Mouse (Mus musculus) fibroblast of lung, adult 2 months (primary cell): ENCODE results near the gene Rbpms2.
"Not testable (repeated sequence)": the region's sequence is repeated elsewhere in the genome, so short reads cannot be mapped to it uniquely, and the experiment has no call there.

Experiments
- DNase-seq: peaks from one replicate; pipeline ENCODE4 v3.0.0-alpha.2; 2011; ENCODE audit warnings: low read depth

Rbpms2 gene

GRCm38 (mm10) chr9:65657218-65657617, 27.8 kb downstream of the Rbpms2 start:
- DNase-seq: no peak

DNA sequence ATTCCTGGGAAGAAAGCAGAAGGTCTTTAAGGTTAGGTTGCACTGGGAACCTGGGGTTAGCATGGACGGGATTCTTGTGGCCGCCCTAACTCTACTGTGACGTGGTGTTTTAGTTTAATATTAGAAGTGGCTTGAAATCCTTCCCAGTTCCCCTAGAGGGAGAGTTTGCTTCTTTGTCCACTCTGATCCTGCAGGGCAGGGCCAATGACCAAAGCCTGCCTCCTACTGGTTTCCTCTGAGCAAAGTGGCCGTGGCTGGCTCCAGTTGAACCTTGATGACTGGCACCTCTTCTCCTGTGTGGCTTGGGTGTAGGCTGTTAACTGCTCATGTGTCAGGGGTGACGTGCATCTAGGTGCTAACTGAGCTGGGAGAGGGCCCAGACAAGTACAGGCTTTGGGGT, 31.6 kb downstream of the Rbpms2 start:
- DNase-seq: no peak

DNA sequence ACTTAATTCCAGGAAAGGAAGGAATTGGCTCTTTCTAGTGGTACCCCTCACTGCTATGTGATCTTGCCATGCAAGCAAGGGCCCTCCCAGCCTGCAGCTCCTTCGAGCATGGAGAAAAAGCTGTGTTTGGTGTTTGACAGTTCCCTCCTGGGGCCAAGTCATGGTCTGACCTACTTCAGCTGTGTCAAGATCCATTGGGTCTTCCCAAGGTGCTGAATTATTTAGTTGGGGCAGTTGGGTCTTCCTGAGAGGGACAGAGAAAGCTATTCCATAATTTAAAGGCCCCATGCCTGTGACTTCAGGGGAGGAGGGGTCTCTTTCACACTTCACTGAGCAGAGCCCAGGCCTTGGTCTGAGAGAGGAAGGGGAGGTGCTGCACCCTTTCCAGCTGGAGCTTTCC, 32.0 kb downstream of the Rbpms2 start:
- no peak for DNase-seq

- no peak for DNase-seq
Measured at GRCm38 (mm10) chr9:65664163-65664562, 34.7 kb downstream of the Rbpms2 start.

DNA sequence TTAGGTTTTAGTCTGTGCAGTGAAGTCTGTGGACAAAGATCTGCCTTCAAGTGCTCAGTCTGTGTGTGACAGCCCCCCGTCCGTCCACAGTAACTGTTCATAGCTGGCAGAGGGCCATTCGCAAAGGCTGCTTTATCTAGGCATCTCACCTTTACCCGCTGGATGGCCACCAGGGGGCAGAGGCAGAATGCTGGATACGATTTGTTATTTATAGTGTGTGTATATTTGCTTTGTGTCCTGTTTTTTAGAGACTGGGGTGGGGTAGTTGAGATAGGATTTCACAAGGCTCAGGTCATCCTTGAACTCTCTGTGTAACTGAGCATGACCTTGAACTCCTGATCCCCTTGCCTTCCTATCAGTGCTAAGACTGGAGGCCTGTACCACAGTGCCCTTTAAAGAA, 36.6 kb downstream of the Rbpms2 start:
- DNase-seq: no peak

DNA sequence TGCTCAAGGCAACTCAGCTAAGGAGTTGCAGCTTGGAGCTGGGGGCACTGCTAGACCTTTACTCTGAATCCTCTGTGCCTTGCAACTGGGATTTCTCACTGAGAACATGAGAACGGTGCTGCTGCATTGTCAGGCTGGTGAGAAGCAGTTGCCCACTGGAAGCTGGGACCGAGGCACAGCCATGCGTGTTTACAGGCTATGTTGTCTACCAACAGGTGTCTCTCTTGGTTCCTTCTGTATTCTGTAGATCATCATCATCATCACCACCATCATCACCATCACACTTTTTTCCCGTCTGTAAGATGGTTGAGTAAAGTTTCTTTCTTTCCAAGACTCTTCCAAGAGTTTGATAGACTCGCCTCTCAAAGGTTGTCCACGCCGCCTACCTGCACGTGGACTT, 38.3 kb downstream of the Rbpms2 start, which contains the start of gene Oaz2:
Gene Oaz2, plus strand, starts transcription at position 301 of the 400 bp plus-strand sequence.
- no peak for DNase-seq

GRCm38 (mm10) chr9:65671431-65671931, 42.0 kb downstream of the Rbpms2 start:
- no peak for DNase-seq

DNA sequence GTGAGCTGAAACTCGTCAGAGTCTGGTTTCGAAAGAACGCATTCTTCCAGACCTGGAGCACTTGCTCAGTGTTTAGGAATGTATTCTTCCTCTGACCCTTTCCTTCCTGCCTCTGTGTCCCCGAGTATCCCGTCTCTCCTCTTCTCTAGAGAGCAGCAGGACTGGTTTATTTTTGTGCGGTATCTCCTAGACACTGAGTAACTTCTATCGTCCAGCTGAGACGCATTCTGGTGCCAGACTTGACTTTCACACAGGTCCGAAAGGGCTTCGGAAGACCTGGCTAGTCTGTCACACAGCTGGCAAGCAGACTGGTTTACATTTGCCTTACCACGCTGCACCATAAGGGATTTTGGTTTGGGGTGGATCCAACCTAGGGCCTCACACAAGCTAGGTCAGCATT, 43.5 kb downstream of the Rbpms2 start:
- no peak for DNase-seq

GRCm38 (mm10) chr9:65675461-65676357, 46.3 kb downstream of the Rbpms2 start:
- no peak for DNase-seq

DNA sequence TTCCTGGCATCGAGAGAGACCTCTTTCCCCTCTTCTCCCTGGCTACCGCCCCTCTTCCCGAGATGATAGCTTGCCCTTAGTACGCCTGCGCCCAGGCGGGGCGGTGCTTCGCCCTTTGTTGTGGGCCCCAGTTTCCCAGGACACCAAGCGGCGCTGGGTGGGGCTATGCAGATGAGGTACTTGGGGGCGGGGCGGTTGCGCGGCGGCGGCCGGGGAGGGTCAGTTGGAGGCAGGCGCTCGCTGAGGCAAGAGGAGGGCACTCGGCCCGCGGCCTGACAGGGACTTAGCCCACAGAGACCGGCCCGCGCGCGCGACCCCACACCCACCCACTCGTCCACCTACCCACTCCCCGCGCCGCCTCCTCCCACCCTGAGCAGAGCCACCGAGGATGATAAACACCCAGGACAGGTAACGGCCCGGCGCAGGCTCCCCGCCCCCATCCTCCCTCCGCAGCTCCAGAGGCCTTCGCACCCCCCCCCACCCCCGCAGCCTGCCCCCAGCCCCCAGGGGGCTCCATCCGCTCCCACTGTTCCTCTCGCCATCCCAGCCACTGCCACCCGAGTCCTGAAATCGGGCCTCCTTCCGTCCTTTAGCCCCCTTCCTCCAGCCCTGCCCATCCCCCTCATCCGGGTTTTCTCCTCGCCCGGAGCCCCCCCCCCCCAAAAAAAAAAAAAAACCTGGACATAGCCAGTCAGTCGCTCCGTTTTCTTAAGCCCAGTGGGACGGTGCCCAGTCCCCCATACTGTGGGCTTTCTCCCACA, 47.1 kb downstream of the Rbpms2 start:
- peak; percentile 88 for DNase-seq

GRCm38 (mm10) chr9:65677119-65677462, 47.6 kb downstream of the Rbpms2 start:
- no peak for DNase-seq

DNA sequence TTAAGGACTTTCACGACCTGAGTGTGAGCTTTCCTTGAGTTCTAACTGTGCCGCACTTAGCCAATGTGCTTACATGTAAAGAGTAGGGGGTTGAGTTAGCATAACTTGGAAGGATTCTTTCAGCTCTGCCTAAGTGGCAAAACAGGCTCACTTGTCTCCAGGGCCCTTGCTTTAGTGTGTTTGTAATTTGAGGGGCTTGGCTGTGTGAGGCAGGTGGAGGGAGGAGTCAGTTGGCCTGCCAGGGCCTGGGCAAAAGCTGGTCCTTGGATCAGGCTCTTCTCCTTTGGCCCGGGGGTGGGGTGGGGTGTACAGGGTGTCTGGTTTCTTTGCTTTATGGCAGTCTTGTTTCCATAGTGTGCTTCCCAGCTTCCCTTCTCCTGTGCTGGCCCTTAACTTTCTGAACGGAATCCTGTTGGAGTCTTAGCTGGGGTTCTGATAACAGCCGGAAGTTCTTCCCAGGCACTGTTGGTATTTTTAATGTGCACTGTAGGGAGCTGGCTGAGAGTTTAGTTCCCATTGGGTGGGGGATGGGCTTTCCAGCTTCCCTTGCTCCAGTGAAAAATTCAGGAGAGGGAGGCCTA, 49.8 kb downstream of the Rbpms2 start:
- no peak for DNase-seq

GRCm38 (mm10) chr9:65680938-65681633, 51.6 kb downstream of the Rbpms2 start:
- no peak for DNase-seq

DNA sequence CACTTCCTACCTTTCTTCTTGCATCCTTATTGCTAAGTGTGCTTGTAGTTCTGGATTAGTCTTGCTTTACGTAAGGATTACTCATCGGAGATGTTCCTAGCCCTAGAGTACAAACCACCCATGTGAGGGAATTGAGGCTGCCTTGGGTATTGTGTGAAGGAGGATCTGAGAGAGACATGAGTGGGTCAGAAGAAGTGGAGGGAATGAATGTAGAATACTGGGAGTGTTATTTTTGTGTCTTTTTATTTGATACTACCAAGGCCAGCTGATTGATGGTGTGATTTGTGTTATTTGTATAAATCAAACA, 52.1 kb downstream of the Rbpms2 start:
- no peak for DNase-seq

- no peak for DNase-seq
Measured at GRCm38 (mm10) chr9:65682183-65682582, 52.7 kb downstream of the Rbpms2 start.

DNA sequence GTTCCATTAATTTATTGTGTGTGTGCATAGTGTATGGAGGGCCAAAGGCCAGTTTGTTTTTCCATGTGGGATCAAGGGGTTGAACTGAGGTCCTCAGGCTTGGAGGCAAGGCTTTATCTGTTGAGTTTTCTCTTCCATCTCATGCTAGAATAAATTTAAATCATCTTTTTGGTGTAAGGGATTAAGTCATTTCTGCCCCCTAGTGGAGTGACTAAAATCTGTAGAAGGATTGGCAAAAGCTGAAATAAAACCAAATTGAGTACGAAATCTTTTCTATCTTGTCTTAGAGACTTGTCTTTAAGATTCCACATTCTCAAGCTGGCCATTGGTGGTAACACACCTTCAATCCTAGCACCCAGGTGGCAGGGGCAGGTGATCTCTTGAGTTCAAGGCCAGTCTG, 53.5 kb downstream of the Rbpms2 start:
- no peak for DNase-seq

- DNase-seq: no peak
Measured at GRCm38 (mm10) chr9:65684704-65685103, 55.3 kb downstream of the Rbpms2 start.

DNA sequence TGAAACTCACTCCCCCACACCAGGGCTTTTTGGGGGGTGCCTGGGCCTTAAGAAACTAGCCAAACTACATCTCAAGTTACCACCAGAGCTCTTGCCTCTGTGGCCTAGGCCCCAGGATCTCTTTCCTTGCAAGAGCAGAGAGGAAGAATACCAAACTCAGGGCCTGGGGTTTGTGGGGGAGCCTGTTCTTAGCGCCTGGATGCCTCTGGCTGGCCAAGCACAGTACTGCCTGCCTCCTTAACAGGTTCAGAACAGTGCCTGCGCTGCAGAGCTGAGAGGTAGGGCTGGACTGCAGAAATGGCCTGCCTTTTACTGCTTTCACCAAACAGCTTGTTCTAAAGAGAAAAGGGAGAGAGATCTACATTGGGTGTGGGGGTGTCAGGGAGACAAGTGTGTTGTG, 60.4 kb downstream of the Rbpms2 start:
- DNase-seq: not testable (repeated sequence)

- DNase-seq: no peak
Measured at GRCm38 (mm10) chr9:65692466-65692865, 63.0 kb downstream of the Rbpms2 start.

DNA sequence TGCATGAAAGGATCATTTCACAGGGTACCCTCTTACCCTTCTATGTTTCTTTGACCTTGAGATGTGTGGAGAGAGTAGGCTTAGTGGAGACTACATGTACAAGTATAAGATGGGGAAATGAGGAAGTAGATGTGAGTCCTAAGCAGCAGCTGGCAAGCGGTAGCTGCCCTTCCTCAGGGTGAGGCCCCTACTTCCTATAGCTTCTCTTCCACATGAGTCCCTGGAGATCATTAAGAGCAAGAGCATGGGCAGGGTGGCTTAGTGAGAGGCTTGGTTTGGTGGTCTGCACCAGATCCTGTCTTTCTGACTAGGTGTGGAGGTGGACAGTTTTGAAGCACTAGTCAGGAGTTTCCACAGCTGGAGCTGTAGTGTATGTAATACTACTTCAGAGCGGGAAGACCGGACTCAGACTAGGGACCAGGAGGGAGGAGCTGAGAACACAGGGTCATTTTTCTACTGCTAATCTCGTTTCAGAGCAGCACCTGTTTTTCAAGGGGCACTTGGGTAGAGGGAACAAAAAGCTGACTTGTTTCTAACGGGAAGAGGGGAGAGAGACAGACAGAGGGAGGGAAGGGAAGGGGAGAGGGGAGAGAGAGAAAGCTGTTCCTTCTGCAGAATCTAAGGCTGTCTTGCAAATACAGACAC, 63.6 kb downstream of the Rbpms2 start:
- DNase-seq: no peak

GRCm38 (mm10) chr9:65695646-65696045, 66.2 kb downstream of the Rbpms2 start:
- peak; percentile 71 for DNase-seq

DNA sequence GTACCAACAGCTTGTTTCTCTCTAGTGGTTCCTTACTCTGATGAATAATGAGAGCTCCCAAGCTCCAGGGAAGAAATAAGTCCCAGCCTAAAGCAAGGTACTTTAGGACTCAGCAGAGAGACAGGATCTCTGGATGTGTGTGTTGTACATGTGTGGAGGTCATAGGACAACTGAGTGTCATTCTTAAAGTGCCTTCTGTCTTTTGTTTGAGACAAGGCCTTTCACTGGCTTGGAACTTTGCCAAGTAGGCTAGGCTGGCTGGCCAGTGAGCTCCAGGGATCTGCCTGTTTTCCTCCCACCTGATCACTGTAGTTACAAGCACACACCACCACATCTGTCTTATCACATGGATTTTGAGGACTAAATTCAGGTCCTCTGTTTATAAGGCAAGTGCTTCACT, 66.9 kb downstream of the Rbpms2 start:
- DNase-seq: no peak
